Mouse (Mus musculus) v-Abl transformed pro-B cells (cell line): ENCODE data around the gene Egln3.

Source experiments
- in situ Hi-C, 2 experiments: fragments of 400-800 bp; cut with MboI; formaldehyde crosslinking; loops; one replicate each; pipeline ENCODE4 v1.15.1; 2025; ENCODE audit not compliant: unreplicated experiment in 2 of 2

Gene Egln3

GRCm38 (mm10) chr12:54203656-54204045 lies at the start of gene Egln3:
TSS of gene Egln3 (minus strand) at chr12:54203860.
- in situ Hi-C loops = no loop called here

GRCm38 (mm10) chr12:54253449-54253848 lies 49.8 kb upstream of the Egln3 start:
- in situ Hi-C loops = no loop called here

DNA sequence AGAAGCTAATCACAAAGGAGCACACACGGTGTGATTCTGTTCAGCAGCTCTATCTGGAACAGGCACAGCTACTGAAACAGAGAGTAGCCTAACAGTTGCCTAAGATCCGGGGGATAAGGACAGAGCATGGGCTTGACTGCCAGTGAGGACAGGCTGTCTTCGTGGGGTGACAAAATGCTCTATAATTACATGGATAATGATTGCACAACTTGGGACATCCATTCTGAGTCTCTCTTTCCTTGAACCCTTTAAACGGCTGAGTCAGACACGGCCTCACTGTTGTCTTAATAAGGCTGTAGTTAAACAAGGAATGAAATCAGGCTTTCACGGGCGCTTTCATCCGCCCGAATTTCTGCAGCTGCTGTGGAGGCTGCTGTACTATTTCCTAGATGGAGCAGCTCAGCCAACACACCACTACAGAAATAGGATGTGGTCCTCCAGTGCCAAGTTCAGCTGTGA lies 48.3 kb upstream of the Egln3 start:
- in situ Hi-C loops = no loop called here

GRCm38 (mm10) chr12:54247835-54248234 lies 44.2 kb upstream of the Egln3 start:
- in situ Hi-C loops = no loop called here

DNA sequence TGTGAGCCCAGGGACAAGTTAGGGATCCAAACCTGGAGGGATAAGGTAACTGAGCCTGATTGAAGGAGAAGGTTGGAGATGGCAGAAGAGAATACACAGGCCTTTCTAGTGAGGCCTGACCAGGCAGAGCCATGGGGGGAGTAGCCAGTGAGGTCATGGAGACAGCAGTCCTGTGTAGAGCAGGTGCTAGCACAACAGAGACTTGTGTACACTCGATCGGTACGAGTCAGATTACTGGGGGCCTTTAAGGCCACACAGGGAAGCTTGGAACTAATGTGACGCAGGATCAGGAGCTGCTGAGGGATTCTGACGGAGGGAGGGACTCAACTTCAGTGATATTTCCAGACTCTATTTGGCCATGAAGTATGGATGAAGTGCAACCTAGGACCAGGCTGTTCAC lies 39.5 kb upstream of the Egln3 start:
- in situ Hi-C loops = no loop called here

DNA sequence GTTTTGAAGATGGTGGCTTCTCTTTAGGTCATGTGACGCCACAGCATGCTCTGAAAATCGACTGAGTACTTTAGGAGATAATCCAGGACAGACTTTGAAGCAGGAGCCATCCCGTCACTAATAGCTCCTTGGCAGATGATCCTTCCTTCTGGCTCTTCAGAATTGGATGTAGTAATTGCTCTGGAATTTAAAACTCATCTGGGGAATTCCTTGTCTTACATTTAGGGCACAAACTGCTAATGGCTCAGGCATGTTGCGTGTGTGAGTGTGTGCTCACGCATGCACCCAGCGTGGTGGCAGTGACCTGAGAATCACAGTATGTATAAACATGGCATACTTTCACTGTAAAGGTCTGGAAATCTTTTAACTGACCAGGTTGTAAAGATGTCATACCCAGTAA lies 38.3 kb upstream of the Egln3 start:
- in situ Hi-C loops = no loop called here

- in situ Hi-C loops = no loop called here
These were observed 30.1 kb upstream of the Egln3 start for GRCm38 (mm10) chr12:54233794-54234193.

DNA sequence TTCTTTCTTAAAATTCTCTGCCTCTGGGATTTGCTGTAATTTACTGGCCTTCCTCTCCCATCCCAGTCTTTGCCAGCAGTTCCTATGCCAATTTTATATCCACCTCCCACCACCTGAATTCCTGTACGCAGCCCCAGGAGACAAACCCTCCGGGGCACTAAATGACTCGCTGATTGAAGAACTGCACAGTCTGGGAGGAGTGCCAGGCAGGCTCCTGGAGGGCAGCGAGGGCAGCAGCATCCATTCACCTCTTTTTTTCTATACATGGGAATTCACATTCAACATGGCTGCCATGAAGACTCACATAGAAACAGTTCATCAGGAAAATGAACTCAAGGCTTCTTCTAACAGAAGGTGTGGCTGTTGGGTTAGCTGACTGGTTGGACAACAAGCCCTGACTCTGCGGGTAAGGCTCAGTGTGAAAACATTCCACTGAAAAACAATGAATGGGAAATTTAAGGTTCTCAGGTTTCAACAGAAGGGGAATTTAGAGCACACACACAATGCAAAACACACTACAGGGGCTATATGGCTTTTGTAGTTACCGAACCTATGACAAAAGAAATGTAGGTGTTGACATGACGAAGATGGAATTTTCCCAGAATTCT lies 29.4 kb upstream of the Egln3 start:
- in situ Hi-C loops = no loop called here

DNA sequence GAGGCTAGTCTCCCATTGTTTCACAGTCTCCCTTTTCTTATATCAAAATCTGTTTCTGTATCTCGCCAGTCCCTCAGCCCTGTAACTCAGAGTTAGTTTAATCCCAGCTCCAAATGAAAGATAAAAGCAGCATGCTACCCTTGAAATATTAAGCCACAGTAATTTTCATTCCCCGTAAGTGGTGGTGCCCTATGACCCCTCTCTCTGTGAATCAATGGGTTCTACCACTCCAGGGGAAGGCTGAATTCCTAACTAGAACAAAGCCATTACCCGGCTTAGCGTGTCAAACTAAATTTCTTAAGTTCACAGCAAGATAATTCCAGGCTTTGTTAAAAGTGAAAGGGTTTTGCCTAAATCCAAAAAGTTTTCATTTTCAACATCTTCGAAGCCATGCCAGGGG lies 28.8 kb upstream of the Egln3 start:
- in situ Hi-C loops = no loop called here

GRCm38 (mm10) chr12:54227551-54227950 lies 23.9 kb upstream of the Egln3 start:
- in situ Hi-C loops = no loop called here

- in situ Hi-C loops = no loop called here
These were observed 22.7 kb upstream of the Egln3 start for GRCm38 (mm10) chr12:54226341-54226740.

GRCm38 (mm10) chr12:54225610-54226009 lies 21.9 kb upstream of the Egln3 start:
- in situ Hi-C loops = no loop called here

GRCm38 (mm10) chr12:54225090-54225489 lies 21.4 kb upstream of the Egln3 start:
- in situ Hi-C loops = no loop called here

GRCm38 (mm10) chr12:54222036-54222760 lies 18.5 kb upstream of the Egln3 start:
- in situ Hi-C loops = no loop called here

- in situ Hi-C loops = no loop called here
These were observed 13.0 kb upstream of the Egln3 start for GRCm38 (mm10) chr12:54216673-54217072.

DNA sequence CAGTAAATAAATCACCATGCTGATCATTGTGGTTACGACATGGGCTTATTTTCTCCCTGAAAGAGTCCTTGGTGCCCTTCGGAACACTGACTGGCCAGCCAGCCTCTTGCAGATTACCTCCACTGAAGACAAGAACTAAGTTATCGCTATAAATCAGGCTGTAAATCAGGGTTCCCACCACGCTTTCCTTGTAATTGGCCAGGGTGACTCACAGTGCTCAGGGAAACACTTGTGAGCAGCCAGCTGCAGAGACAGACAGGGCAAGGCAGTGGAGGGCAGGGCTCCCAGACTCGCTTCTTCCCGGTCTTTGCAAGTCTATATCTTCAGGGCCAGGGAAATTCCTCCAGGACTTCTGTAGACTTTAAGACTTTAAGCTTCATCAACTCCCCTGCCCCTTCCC lies 10.8 kb upstream of the Egln3 start:
- in situ Hi-C loops = no loop called here

DNA sequence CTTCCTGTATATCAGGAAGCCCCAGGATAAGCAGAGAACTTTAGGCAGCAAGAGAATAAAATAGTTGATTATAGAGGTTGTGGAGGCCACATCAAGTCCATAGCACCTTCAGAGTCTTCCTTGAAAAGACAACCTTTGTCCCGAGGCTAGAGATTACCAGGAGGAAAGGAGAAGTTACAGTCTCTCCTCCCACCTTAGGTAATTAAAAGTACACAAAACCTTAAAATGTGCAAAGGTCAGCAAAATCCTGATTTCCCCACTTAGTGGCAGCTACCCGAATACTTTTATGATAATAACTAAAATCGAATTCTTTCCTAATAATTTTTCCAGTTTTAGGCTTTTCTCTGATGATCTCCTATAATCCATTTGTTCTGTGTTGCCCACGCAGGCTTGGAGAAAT lies 10.2 kb upstream of the Egln3 start:
- in situ Hi-C loops = no loop called here

GRCm38 (mm10) chr12:54213230-54213629 lies 9.6 kb upstream of the Egln3 start:
- in situ Hi-C loops = no loop called here

- in situ Hi-C loops = no loop called here
These were observed 5.5 kb upstream of the Egln3 start for GRCm38 (mm10) chr12:54209182-54209563.

GRCm38 (mm10) chr12:54208433-54209181 lies 4.9 kb upstream of the Egln3 start:
- in situ Hi-C loops = no loop called here

GRCm38 (mm10) chr12:54205731-54206130 lies 2.1 kb upstream of the Egln3 start:
- in situ Hi-C loops = no loop called here

GRCm38 (mm10) chr12:54205195-54205594 lies 1.5 kb upstream of the Egln3 start:
- in situ Hi-C loops = no loop called here
